Mouse (Mus musculus) urinary bladder, postnatal 14 days (tissue): ENCODE measurements at regions not wholly inside any gene's neighbourhood (a gene's known extent, or its start where the extent isn't known, plus 50 kb on each side); places are given as distances from the start of the nearest gene placed in this dataset.
"Not testable (repeated sequence)": the region's sequence is repeated elsewhere in the genome, so short reads cannot be mapped to it uniquely, and the experiment has no call there.

Experiments used
- DNase-seq: peaks from one replicate; pipeline ENCODE4 v3.0.0; 2021; ENCODE audit warnings: low spot score

- no peak for DNase-seq
These were observed 210.3 kb downstream of the Trim29 start for GRCm38 (mm10) chr9:43520931-43521330.

GRCm38 (mm10) chr9:43524947-43525565 lies 214.4 kb downstream of the Trim29 start:
- no peak for DNase-seq

GRCm38 (mm10) chr9:43532187-43532586 lies 211.6 kb upstream of the Nectin1 start:
- no peak for DNase-seq

- DNase-seq = no peak
These were observed 207.8 kb upstream of the Nectin1 start for GRCm38 (mm10) chr9:43535967-43536366.

GRCm38 (mm10) chr9:43537121-43537520 lies 206.7 kb upstream of the Nectin1 start:
- no peak for DNase-seq

GRCm38 (mm10) chr9:43540131-43540530 lies 203.7 kb upstream of the Nectin1 start:
- no peak for DNase-seq

GRCm38 (mm10) chr9:43541234-43541633 lies 202.6 kb upstream of the Nectin1 start:
- DNase-seq = no peak

- peak; percentile 51 for DNase-seq
These were observed 201.6 kb upstream of the Nectin1 start for GRCm38 (mm10) chr9:43542077-43542654.

GRCm38 (mm10) chr9:43545081-43545565 lies 198.7 kb upstream of the Nectin1 start:
- no peak for DNase-seq

- no peak for DNase-seq
These were observed 194.9 kb upstream of the Nectin1 start for GRCm38 (mm10) chr9:43548883-43549282.

- DNase-seq = no peak
These were observed 194.5 kb upstream of the Nectin1 start for GRCm38 (mm10) chr9:43549293-43549692.

- not testable (repeated sequence) for DNase-seq
These were observed 191.0 kb upstream of the Nectin1 start for GRCm38 (mm10) chr9:43552758-43553157.

GRCm38 (mm10) chr9:43562016-43562415 lies 181.8 kb upstream of the Nectin1 start:
- DNase-seq = no peak

GRCm38 (mm10) chr9:43564239-43564906 lies 179.4 kb upstream of the Nectin1 start:
- no peak for DNase-seq

- DNase-seq = no peak
These were observed 174.9 kb upstream of the Nectin1 start for GRCm38 (mm10) chr9:43568851-43569250.

- no peak for DNase-seq
These were observed 172.7 kb upstream of the Nectin1 start for GRCm38 (mm10) chr9:43571086-43571485.

- no peak for DNase-seq
These were observed 168.1 kb upstream of the Nectin1 start for GRCm38 (mm10) chr9:43575659-43576058.

- DNase-seq = no peak
These were observed 163.1 kb upstream of the Nectin1 start for GRCm38 (mm10) chr9:43580653-43581052.

GRCm38 (mm10) chr9:43585616-43586015 lies 158.2 kb upstream of the Nectin1 start:
- DNase-seq = no peak

- no peak for DNase-seq
These were observed 150.5 kb upstream of the Nectin1 start for GRCm38 (mm10) chr9:43593236-43593635.

GRCm38 (mm10) chr9:43594814-43595213 lies 149.0 kb upstream of the Nectin1 start:
- no peak for DNase-seq

- DNase-seq = no peak
These were observed 148.3 kb upstream of the Nectin1 start for GRCm38 (mm10) chr9:43595461-43595860.

- DNase-seq = peak; percentile 24
These were observed 143.4 kb upstream of the Nectin1 start for GRCm38 (mm10) chr9:43600396-43600795.
